Mouse (Mus musculus) testis, adult 2 months (tissue): ENCODE measurements at regions not wholly inside any gene's neighbourhood (a gene's known extent, or its start where the extent isn't known, plus 50 kb on each side); places are given as distances from the start of the nearest gene placed in this dataset.

Experiments
- CTCF ChIP-seq: fragments of 200-500 bp; IDR thresholded peaks from 2 replicates; pipeline ENCODE4 v1.5.1; 2012; ENCODE audit warnings: low read depth, mild to moderate bottlenecking, inconsistent platforms, low read length, moderate library complexity; ENCODE audit not compliant: control insufficient read depth, insufficient read depth, insufficient replicate concordance
- POLR2A ChIP-seq: fragments of 200-500 bp; IDR thresholded peaks from 2 replicates; pipeline ENCODE4 v1.6.1; 2012; ENCODE audit warnings: low read depth, mild to moderate bottlenecking, inconsistent platforms, low read length, moderate library complexity; ENCODE audit not compliant: control insufficient read depth

DNA sequence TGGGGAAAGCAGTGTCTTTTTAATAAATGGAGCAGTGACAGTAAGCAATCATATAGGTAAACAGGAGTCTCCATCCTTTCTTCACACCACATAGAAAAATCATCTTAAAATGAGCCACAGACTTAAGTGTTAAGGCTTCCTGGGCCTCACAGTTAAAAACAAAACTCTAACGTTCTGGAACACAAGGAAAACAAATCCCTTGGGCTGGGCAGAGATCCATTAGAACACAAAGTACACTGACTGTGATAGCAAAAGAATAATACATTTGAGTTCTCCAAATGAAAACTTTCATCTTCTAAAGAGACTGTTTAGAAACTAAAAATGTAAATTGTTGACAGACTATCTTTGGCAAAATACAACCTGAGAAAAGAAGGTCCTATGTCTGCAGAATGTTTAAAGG is 549.8 kb downstream of the Zfp619 start:
- no peak for TF ChIP-seq CTCF
- no peak for TF ChIP-seq POLR2A
